Mouse (Mus musculus): Measurements from ENCODE around the gene Tfb2m. TPM values are rescaled to one million over a fixed set of nuclear protein-coding genes. Genes with fewer than 3 reads are reported as not detected.

Gene Tfb2m
- polyA plus RNA-seq, 1 experiment: 20.0 TPM

DNA sequence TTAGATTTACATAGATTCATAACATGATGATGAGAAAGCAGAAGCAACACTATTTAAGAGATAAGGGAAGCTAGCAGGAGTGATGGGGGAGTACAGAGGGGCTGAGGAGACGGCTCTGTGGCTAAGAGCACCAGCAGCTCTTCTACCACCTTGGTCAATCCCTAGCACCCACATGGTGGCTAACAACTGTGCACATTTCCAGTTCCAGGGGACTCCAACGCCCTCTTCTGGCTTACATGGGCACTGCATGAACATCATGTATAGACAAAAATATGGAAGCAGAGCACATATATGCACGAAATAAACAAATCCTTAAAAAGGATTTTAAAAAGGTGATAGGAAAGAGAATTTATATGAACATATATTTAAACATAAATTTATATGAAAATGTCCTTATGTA, 4.6 kb downstream of the Tfb2m start:
- TF ChIP-seq POLR2A (IDR thresholded peaks at IDR 0.05; ENCODE audit: borderline replicate concordance, control insufficient read depth, low read depth, low read length) (no peak), CTCF (IDR thresholded peaks at IDR 0.05; ENCODE audit: control insufficient read depth, insufficient read depth, low read length) (no peak)
- 56% methylated on average over 3 of the region's 3 CpGs for WGBS
- Histone ChIP-seq H3K4me1 (ENCODE audit: control insufficient read depth, insufficient read depth, low read length) (peaks cover 1% of the 10 kb centered on the region; the same call in 1 of the 2 replicates), H3K4me3 (replicated peaks; ENCODE audit: control insufficient read depth, low read depth, low read length) (no peak overlapping the region), H3K27ac (ENCODE audit: control insufficient read depth, insufficient read depth, low read depth, low read length, poor library complexity) (no peak overlapping the region)

DNA sequence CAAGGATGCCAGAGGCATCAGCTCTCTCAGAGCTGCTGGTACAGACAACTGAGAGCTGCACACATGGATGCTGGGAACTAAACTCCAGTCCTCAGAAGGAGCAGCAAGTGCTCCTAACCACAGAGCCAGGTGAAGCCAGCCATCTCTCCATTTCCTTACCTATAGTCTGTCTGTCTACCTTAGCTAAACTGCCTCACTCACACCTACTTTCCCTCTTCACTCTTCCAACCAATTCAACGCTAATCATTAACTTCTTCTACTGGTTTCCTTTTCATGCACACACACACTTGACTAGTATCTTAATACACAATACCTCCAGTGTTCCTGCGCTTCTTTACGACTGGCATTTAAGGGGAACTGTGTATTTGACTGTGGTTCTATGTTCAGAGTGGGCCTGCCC, 6.2 kb downstream of the Tfb2m start:
- 89% methylated on average over 3 of the region's 3 CpGs for WGBS
- no peaks in the 10 kb centered on the region for H3K4me1 ChIP-seq (ENCODE audit: control insufficient read depth, insufficient read depth, low read length)
- no peak for TF ChIP-seq POLR2A (IDR thresholded peaks at IDR 0.05; ENCODE audit: borderline replicate concordance, control insufficient read depth, low read depth, low read length)
- no peak overlapping the region for H3K27ac ChIP-seq (ENCODE audit: control insufficient read depth, insufficient read depth, low read depth, low read length, poor library complexity)
- H3K4me3 ChIP-seq (replicated peaks; ENCODE audit: control insufficient read depth, low read depth, low read length): no peak overlapping the region

DNA sequence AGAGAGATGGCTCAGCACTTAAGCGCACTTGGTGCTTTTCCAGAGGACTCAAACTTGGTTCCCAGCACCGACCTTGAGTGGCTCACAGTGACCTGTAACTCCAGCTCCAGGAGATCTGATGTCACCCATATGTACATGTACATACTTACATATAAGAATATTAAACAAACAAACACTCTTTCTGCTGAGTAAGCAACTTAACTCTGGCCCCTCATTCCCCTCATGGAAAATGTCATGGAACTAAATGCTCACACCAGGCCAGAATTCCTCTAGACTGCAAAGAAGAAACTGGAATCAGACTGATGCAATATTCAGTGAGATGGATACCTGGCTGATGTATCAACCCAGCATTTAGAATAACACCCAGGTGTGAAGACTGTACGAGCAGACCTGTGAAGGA, 7.0 kb downstream of the Tfb2m start:
- no peak overlapping the region for H3K4me3 ChIP-seq (replicated peaks; ENCODE audit: control insufficient read depth, low read depth, low read length)
- no peak overlapping the region for H3K27ac ChIP-seq (ENCODE audit: control insufficient read depth, insufficient read depth, low read depth, low read length, poor library complexity)
- no peaks in the 10 kb centered on the region for H3K4me1 ChIP-seq (ENCODE audit: control insufficient read depth, insufficient read depth, low read length)
- WGBS: 88% methylated on average over 3 of the region's 3 CpGs
- TF ChIP-seq CTCF (IDR thresholded peaks at IDR 0.05; ENCODE audit: control insufficient read depth, insufficient read depth, low read length) (no peak), POLR2A (IDR thresholded peaks at IDR 0.05; ENCODE audit: borderline replicate concordance, control insufficient read depth, low read depth, low read length) (no peak)

DNA sequence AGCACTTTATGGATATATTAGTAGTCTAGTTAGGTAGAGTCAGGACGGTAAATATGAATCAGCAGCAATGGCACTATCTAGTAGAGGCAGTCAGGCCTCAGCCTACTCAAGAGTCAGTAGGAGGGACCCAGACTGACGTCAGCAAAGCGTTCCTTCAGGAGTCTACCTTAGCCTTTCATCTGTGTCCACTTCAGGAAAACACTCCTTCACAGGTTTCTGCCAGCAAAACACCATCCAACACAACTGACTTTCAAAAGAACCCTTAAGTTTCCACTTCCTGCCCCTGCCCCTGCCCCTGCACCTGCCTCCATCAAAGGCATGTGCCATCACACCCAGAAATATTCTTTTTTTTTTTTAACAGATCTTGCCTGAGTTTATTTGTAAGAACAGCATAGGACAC, 26.2 kb downstream of the Tfb2m start:
- no peak overlapping the region for H3K4me3 ChIP-seq (replicated peaks; ENCODE audit: control insufficient read depth, low read depth, low read length)
- WGBS: 85% methylated on average over 3 of the region's 3 CpGs

DNA sequence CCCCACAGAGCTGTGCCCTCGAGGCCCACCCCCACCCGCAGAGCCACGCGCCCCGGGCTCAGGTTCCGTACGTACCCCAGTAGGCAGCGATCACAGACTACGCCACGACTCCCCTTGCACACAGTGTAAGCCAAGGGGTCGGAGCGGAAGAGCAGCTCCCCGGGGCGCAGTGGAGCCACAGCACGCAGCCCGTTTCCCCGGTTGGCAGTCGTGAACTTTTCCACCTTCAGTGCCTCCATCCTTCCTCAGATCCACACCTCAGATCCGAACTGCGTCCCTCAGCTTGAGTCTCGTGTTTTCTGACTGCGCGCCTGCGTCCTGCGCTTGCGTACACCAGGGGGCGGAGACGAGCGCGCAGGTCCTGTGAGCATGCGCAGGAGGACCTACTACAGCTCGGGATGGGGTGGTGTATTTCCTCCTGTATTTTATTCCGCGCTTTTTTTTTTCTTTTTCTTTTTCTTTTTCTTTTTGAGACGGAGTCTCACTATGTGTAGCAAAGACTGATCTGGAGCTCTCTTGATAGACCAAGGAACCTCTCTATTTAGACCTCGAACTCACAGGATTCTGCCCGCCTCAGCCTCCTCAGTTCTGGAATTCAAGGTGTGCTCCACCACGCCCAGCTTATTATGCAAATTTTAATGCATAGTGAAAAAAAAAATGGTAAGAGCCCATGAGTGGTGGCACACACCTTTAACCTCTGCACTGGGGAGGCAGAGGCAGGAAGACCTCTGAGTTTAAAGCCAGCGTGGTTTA, 28.2 kb downstream of the Tfb2m start, which contains the start of gene Smyd3:
Gene Smyd3 (minus strand): TSS at position 329 of the 753 bp plus-strand sequence.
- WGBS: 5% methylated on average over 39 of the region's 39 CpGs
- H3K27ac ChIP-seq (ENCODE audit: control insufficient read depth, insufficient read depth, low read depth, low read length, poor library complexity): peak within 1 kb of the TSS; percentile 14; the same call in 1 of the 2 replicates
- TF ChIP-seq CTCF (IDR thresholded peaks at IDR 0.05; ENCODE audit: control insufficient read depth, insufficient read depth, low read length): peak; percentile 89
- 0 out of 2 replicates have a peak, but pooled peaks have one; percentile 35 for TF ChIP-seq POLR2A (IDR thresholded peaks at IDR 0.05; ENCODE audit: borderline replicate concordance, control insufficient read depth, low read depth, low read length)
- H3K4me1 ChIP-seq (ENCODE audit: control insufficient read depth, insufficient read depth, low read length): no peaks in the 10 kb centered on the region; the same call in 1 of the 2 replicates
- H3K4me3 ChIP-seq (replicated peaks; ENCODE audit: control insufficient read depth, low read depth, low read length): peak within 1 kb of the TSS; percentile 93

More for the DNA sequence above, 26.2 kb downstream of the Tfb2m start:
- H3K4me1 ChIP-seq (ENCODE audit: control insufficient read depth, insufficient read depth, low read length): no peaks in the 10 kb centered on the region; the same call in 1 of the 2 replicates
- no peak overlapping the region for H3K27ac ChIP-seq (ENCODE audit: control insufficient read depth, insufficient read depth, low read depth, low read length, poor library complexity)
- TF ChIP-seq CTCF (IDR thresholded peaks at IDR 0.05; ENCODE audit: control insufficient read depth, insufficient read depth, low read length): no peak
- no peak for TF ChIP-seq POLR2A (IDR thresholded peaks at IDR 0.05; ENCODE audit: borderline replicate concordance, control insufficient read depth, low read depth, low read length)

DNA sequence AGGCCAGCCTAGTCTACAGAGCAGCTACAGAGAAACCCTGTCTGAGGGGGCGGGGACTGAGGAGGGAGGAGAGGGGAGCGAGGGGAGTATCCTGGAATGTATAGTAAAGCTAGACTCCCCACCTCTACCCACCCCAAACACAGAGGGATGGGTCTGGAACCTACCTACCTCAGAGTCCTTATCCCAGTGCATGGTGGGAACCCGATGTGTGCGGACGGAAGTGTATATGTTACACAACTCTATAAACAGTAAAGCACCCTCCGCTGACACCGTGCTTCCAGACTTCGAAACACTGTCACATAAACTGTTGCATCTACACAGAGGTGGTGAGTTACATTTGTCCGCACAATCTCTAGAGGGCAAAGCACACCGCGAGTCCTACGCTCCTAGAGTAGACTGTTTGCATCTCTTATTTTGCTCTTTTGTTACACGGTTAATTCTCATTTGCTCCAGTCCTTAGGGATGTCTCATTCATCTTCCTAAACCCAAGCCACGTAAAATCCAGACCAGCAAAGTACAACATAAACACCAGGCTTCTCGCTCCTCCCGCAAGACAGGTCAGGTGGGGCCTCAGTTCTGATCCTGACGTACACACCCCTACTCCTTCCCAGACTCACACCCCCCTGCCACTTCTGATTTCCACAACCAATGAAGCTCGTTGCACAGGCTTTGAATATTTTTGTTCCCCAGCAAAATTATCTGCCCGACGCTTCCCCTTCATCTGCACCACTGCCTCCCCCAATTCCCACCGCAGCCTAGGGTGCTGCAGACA, 28.9 kb downstream of the Tfb2m start:
- Histone ChIP-seq H3K4me1 (ENCODE audit: control insufficient read depth, insufficient read depth, low read length) (no peaks in the 10 kb centered on the region; the same call in 1 of the 2 replicates), H3K4me3 (replicated peaks; ENCODE audit: control insufficient read depth, low read depth, low read length) (peak overlapping the region; percentile 93), H3K27ac (ENCODE audit: control insufficient read depth, insufficient read depth, low read depth, low read length, poor library complexity) (peak overlapping the region; percentile 14; the same call in 1 of the 2 replicates)
- under 1% methylated on average over 21 of the region's 21 CpGs for WGBS
- TF ChIP-seq CTCF (IDR thresholded peaks at IDR 0.05; ENCODE audit: control insufficient read depth, insufficient read depth, low read length): no peak
- TF ChIP-seq POLR2A (IDR thresholded peaks at IDR 0.05; ENCODE audit: borderline replicate concordance, control insufficient read depth, low read depth, low read length): no peak

DNA sequence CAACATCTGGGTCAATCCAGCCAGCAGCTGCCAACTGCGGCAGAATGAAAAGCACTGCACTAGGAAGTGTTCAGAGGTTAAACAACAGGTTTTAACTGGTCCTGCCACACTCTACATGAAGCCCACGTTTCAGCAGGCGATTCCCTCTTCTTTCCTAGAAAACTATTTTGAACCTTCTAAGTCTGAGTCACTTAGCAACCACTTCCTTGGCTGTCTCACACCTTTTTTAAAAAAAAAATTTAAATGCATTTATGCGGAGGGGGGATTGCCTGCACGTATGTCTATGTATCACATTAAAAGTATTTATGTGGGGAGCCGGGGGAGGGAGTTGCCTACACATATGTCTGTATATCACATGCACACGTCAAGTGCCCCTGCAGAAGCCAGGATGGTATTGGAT, 34.2 kb downstream of the Tfb2m start:
- Histone ChIP-seq H3K4me1 (ENCODE audit: control insufficient read depth, insufficient read depth, low read length) (no peaks in the 10 kb centered on the region), H3K27ac (ENCODE audit: control insufficient read depth, insufficient read depth, low read depth, low read length, poor library complexity) (no peak overlapping the region; the same call in 1 of the 2 replicates), H3K4me3 (replicated peaks; ENCODE audit: control insufficient read depth, low read depth, low read length) (no peak overlapping the region)
- WGBS: 54% methylated on average over 7 of the region's 7 CpGs
- no peak for TF ChIP-seq POLR2A (IDR thresholded peaks at IDR 0.05; ENCODE audit: borderline replicate concordance, control insufficient read depth, low read depth, low read length)
- TF ChIP-seq CTCF (IDR thresholded peaks at IDR 0.05; ENCODE audit: control insufficient read depth, insufficient read depth, low read length): no peak

All from bone marrow, adult 2 months (tissue).